Mouse (Mus musculus): ENCODE measurements at regions not wholly inside any gene's neighbourhood (a gene's known extent, or its start where the extent isn't known, plus 50 kb on each side); places are given as distances from the start of the nearest gene placed in this dataset.

DNA sequence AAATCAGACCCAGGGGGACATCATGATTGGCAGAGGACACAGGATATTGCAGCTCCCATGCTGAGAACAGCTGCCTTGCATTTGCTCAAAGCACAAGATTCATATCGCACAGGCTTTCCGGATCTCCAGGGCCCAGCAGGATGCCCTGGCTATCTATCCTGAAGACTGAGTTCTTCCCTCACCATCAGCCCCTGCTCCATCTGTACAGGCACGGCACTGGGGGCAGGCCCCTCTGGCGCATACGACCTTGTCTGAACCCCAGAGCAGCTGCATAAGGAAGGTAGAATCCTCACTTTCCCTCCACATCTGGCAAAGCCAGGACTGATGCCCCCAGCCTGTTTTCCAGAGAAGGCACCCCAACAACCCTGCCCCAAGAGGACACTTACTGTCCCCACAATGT is 266.8 kb downstream of the Tns1 start:
- intact Hi-C loops (cut with DNase I), result no loop called here

DNA sequence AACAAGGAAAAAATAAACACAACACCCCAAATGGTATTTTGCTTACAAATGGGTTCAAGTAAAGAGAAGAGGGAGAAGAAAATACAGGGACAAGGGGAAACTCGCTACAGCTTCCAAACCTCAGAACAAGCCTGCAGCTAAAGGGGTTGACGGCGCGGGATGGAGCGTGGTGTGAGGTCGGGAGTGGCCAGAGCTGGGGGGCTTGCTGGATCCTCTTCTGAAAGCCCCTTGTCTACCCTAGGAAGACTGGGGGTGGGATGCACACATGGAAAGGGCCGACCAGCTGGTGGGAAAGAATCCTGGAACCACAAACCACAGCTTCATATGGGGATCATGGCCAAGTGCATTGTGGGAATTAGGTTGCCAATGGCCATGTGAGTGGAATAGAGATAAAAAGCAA is 267.4 kb downstream of the Tns1 start:
- intact Hi-C loops (cut with DNase I), result no loop called here

DNA sequence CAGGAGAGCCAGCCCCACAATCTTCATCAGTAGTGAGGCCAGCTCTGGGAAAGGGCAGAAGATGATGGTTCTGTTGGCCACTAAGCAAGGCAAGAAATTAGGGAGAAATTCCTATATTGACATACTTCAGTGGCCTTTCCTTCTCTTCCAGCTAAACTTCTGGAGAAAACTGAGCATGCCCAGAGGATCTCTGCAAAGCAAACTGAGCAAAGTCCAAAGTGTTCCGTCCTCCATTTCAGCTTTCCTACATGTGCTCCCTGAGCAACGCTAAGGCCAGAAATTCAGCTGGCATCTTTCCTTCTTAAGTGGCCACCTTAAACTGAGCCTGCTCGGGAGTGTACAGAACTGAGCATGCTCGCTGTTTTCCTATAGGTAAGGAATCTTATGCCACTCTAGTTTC is 268.9 kb downstream of the Tns1 start:
- intact Hi-C loops (cut with DNase I), result no loop called here

- intact Hi-C loops (cut with DNase I), result no loop called here
Measured at GRCm38 (mm10) chr1:73853851-73854250, 270.4 kb downstream of the Tns1 start.

- intact Hi-C loops (cut with DNase I), result no loop called here
Measured at GRCm38 (mm10) chr1:73850173-73851014, 273.9 kb downstream of the Tns1 start.

DNA sequence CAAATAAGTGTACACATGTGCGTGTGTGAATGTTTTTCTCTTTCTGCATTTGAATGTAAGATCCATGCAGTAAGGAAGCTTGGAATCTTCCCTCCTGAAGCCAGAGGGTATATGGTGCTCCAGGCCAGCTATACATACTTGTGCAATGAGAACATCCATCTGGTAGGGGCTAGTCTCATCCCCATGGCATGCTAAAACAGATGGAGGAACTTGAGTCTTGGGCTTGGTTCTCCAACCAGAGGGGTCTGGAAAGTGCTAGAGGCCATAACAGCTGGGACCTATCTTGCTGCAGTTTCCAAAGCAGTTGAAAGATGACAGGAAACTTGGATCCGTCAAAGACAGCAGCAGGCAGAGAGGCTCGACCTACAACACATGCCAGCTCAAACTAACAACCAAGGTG is 275.9 kb downstream of the Tns1 start:
- intact Hi-C loops (cut with DNase I), result no loop called here

- intact Hi-C loops (cut with DNase I), result no loop called here
Measured at GRCm38 (mm10) chr1:73847126-73847525, 277.1 kb downstream of the Tns1 start.

GRCm38 (mm10) chr1:73845115-73845514 is 279.1 kb downstream of the Tns1 start:
- intact Hi-C loops (cut with DNase I), result no loop called here

DNA sequence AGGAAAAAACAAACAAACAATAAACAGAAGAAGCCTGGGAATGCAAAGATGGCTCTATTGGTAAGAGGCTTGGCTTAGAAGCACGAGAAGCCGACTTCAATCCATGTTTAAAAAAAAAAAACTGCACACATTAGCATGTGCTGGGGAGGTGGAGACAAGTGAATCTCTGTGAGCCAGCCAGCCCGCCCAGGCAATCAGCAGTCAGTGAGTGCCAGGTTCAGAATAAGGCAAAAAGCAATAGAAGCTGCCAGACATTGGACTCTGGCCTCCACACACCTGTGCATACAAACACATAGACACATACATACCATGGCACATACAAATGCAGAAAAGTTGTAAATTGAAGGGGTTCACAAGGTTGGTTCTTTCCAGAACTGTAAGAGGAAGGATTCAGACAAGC is 279.7 kb downstream of the Tns1 start:
- intact Hi-C loops (cut with DNase I), result no loop called here

- intact Hi-C loops (cut with DNase I), result no loop called here
Measured at GRCm38 (mm10) chr1:73839351-73839750, 284.9 kb downstream of the Tns1 start.

DNA sequence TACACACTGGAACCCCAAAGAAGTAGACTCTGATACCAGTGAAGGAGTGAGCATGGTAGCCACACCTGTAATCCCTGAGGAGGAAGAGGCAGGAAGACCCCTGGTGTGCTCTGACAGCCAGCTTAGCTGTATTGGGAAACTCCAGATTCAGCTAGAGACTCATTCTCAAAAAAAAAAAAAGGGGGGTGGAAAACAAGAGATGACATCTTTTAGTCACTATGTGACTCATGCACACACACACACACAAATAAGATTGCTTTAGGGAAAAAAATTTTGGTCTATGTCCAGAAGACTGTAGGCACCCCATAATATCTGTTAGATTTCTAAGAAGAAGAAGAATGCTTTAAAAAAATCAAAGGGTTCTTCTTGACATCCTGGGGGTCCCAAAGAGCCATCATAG is 287.6 kb downstream of the Tns1 start:
- intact Hi-C loops (cut with DNase I), result no loop called here

GRCm38 (mm10) chr1:73834566-73834965 is 289.7 kb downstream of the Tns1 start:
- intact Hi-C loops (cut with DNase I), result no loop called here

DNA sequence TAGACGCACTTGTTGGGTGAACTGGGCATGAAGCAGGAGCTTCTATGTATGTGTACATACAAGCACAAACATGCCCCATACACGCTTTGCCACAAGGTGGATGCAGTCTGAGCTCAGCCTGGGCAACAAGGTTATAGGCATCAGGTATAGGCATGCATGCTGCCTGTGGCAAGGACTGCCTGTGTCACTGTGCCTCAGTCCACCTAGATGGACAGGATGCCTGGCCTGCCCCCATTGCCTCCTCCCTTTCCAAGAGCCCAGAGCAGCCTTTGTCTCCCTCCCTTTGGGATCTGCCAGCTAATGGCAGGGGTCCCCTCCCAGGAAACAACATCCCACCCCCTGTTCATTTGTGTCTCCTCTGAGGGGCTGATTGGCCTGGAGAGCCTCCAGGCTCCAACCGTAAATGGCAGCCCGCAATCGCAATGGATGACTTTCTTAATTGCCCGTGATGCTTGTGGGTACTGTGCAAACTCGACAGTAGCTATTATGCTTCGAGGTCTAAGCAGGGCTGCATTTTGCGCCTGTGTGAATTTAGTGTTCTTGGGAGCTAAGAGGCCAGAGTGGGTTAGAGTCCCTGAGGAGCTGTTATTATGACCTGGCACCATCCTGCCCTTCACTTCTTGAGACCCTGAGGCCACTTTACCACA is 293.6 kb downstream of the Tns1 start:
- intact Hi-C loops (cut with DNase I), result no loop called here

DNA sequence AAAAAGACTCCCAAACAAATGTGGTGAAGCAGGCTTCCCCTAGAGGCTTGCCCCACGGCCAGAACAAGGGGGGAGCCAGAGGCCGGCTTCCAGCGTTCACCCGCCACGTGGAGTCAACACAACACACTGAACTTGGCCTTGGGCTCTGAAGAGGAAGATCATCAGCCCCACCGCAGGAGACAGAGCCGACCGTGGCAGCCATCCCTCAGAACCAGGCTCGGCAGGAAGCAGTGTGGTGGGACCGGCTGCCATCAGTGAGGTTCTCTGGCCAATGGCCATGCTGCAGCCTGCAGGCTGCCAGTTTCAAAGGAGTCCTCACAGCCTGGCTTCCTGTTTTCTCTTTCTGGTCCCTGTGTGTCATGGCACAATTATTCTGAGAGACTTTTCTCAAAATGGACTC is 295.3 kb downstream of the Tns1 start:
- intact Hi-C loops (cut with DNase I), result loop anchor here (5.0 kb wide), 2 partner anchors 212 to 1112 kb away; no protein-coding TSS in a partner anchor

- intact Hi-C loops (cut with DNase I), result loop anchor here (2.0 to 5.0 kb wide), 4 partner anchors 209 to 1109 kb away; no protein-coding TSS in a partner anchor
Measured at GRCm38 (mm10) chr1:73826243-73826930, 297.9 kb downstream of the Tns1 start.

DNA sequence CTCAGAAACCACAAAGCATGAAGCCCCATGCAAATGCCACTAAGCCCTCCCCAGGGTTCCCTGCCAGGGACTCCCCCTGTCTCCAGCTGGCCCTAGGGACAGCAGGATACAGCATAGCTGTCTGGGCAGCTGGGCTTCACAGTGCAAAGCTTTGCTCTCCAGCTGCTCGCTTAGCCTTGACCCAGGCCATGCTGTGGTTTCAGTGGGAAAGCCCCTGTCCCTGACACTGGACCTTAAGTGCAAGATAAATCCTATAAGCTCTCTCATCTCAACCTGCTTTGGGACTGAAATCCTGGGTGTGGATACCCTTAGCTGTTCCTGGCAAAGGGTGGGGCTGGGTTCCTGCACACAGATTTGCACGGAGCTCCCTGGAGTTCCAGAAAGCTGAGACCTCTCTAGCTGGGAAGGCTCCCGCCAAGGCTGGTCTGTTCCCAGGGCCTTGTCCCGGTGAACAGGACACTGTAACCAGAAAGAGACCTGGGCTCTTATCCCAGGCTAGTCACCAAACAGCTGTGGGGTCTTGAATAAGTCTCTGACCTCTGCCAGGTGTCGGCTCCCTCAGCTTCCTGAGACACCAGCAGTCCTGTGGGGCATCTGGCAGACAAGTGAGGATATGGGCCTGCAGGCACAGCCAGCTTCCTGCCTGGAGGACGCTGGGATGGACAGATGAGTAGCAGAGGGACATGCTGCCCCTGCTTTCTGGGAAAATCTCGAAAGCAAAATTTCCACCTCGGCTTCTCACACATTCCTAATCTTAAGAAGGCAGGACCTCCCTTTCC is 299.7 kb downstream of the Tns1 start:
- intact Hi-C loops (cut with DNase I), result loop anchor here (5.0 kb wide), 2 partner anchors 207 to 1107 kb away; no protein-coding TSS in a partner anchor

- intact Hi-C loops (cut with DNase I), result no loop called here
Measured at GRCm38 (mm10) chr1:73823726-73824125, 300.5 kb downstream of the Tns1 start.

DNA sequence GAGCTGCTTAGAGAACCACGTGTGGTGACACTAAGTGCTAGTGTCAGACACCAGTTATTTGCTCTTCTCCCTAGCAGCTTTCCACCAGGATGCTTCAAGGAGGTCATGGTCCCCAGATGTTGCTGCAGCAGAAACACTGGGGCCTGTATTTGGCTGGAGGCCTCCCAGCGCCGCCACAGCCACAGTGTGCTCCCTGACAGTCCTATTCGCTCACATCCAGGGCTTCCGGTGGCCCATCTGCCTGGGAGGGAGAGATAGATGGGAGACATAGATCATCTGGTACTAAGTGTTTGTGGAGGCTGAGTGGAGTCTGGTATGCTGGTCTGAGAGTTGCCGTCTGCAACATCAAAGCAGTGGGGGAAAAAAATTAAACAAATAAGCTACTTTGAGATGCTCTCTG is 301.6 kb downstream of the Tns1 start:
- intact Hi-C loops (cut with DNase I), result no loop called here

GRCm38 (mm10) chr1:73820701-73821100 is 303.5 kb downstream of the Tns1 start:
- intact Hi-C loops (cut with DNase I), result no loop called here

DNA sequence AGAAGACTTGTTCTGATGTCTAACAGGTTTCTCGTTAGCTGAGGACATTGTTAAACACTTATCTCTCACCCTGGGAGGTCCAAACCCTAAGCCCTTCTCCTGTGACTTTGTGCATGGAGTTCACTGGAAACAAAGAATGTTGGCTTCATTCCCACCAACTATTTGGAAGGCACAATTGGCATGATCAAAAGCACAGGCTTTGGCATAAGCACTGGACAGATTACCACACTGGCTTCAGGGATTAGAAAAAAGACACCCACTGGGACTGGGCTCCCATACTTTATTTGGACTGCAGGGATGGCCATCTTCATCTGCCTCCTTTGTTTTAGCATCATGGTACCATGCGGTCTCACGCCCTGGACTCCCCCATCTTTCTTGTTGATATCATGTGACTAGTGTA is 317.0 kb downstream of the Tns1 start:
- intact Hi-C loops (cut with DNase I), result no loop called here

DNA sequence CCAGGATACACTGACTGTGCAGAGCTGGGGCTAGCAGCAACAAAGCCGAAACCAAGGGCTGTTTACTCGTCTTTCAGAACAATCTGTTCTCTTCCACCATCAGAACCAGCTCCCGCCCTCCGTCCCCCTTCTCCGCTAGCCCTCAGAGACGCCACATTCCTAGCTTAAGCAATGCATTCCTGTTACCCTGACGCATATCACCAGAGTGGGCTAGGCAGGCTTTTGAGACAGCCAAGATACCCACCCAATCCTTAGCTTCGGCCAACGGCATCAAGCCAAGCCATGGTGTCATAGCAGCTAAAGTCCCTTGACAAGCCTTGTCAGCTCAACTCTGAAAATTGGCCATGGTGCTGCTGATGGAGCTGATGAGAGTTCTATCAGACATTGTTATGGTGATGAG is 319.1 kb downstream of the Tns1 start:
- intact Hi-C loops (cut with DNase I), result no loop called here

All from adrenal gland (tissue).